Mouse (Mus musculus) forebrain, embryonic 11.5 days (tissue): ENCODE results near the gene Cpne2. TPM values are rescaled to one million over a fixed set of nuclear protein-coding genes. Genes with fewer than 3 reads are reported as not detected.

Source experiments
- ATAC-seq: fragments of 200-750 bp; cut with Nextera tagmentation; replicated peaks from 2 replicates; pipeline ENCODE4 v1.8.0; 2017; ENCODE audit warnings: moderate TSS enrichment; ENCODE audit not compliant: low FRiP score
- DNase-seq: peaks from one replicate; pipeline ENCODE4 v3.0.0-alpha.2; 2017; ENCODE audit warnings: low spot score
- H3K27ac ChIP-seq: fragments of 300-500 bp; sonication (generic); 2 replicates; pipeline ENCODE4 v1.5.1; 2014; ENCODE audit warnings: low read depth, low read length
- H3K27me3 ChIP-seq: fragments of 300-500 bp; sonication (generic); 2 replicates; pipeline ENCODE4 v1.6.1; 2014; ENCODE audit warnings: mild to moderate bottlenecking, low read length, mixed read lengths; ENCODE audit not compliant: control insufficient read depth, insufficient read depth
- H3K36me3 ChIP-seq: fragments of 300-500 bp; sonication (generic); 2 replicates; pipeline ENCODE4 v1.6.1; 2014; ENCODE audit warnings: mild to moderate bottlenecking, low read length, moderate library complexity, mixed read lengths; ENCODE audit not compliant: control insufficient read depth, insufficient read depth
- H3K4me1 ChIP-seq: fragments of 300-500 bp; sonication (generic); replicated peaks from 2 replicates; pipeline ENCODE4 v1.6.1; 2014; ENCODE audit warnings: low read length, mixed read lengths; ENCODE audit not compliant: control insufficient read depth, insufficient read depth
- H3K4me2 ChIP-seq: fragments of 300-500 bp; sonication (generic); 2 replicates; pipeline ENCODE4 v1.6.1; 2014; ENCODE audit warnings: low read depth, mild to moderate bottlenecking, low read length, moderate library complexity, mixed read lengths; ENCODE audit not compliant: severe bottlenecking
- H3K4me3 ChIP-seq: fragments of 300-500 bp; sonication (generic); 2 replicates; pipeline ENCODE4 v1.5.1; 2014; ENCODE audit warnings: low read depth, low read length
- H3K9ac ChIP-seq: fragments of 300-500 bp; sonication (generic); 2 replicates; pipeline ENCODE4 v1.6.1; 2014; ENCODE audit warnings: low read length
- H3K9me3 ChIP-seq: fragments of 300-500 bp; sonication (generic); 2 replicates; pipeline ENCODE4 v1.6.1; 2016; ENCODE audit warnings: low read length, mixed read lengths; ENCODE audit not compliant: control insufficient read depth
- WGBS: fragments of 180-500 bp; shearing (Covaris S2); extraction: QIAGEN DNeasy Blood & Tissue Kit; methylation state at CpG from one replicate; pipeline ENCODE4 v1.1.7; 2014; 5-methylcytosine and 5-hydroxymethylcytosine counted together
- polyA plus RNA-seq: library from polyadenylated mRNA; unstranded; fragments of >200 nt; fragmentation: Nextera tagmentation; extraction: Ambion mirVana; gene quantifications from 2 replicates; pipeline ENCODE4 v1.2.1, GENCODE M21; 2014

Cpne2 gene
- polyA plus RNA-seq, 1 experiment from 2014 or later = 23.1 TPM

DNA sequence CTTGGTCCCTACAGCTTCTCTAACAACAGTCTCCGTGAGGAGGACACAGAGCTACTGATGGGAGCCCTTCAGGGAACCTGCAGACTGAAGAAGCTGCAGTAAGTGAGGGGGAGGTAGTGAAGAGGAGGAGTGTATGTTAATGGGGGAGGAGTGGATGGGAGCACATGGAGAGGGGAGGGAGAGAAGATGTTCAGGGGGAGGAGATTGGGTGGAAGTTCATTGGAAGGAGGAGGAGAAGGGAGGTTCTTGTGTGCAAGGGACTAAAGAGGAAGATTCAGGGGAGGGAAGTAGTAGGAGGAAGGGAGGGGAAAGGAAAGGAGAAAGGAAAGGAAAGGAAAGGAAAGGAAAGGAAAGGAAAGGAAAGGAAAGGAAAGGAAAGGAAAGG, 16.6 kb upstream of the Cpne2 start:
- H3K36me3 ChIP-seq = no peaks in the 10 kb centered on the region
- H3K4me2 ChIP-seq = no peak overlapping the region
- H3K9me3 ChIP-seq = no peaks in the 10 kb centered on the region
- no peaks in the 10 kb centered on the region for H3K27me3 ChIP-seq
- no peak overlapping the region for H3K4me3 ChIP-seq
- ATAC-seq (no peak), DNase-seq (no peak)
- no peak overlapping the region for H3K9ac ChIP-seq
- H3K4me1 ChIP-seq = no peaks in the 10 kb centered on the region
- no peak overlapping the region for H3K27ac ChIP-seq
- WGBS = 14% methylated on average over 1 of the region's 1 CpGs

DNA sequence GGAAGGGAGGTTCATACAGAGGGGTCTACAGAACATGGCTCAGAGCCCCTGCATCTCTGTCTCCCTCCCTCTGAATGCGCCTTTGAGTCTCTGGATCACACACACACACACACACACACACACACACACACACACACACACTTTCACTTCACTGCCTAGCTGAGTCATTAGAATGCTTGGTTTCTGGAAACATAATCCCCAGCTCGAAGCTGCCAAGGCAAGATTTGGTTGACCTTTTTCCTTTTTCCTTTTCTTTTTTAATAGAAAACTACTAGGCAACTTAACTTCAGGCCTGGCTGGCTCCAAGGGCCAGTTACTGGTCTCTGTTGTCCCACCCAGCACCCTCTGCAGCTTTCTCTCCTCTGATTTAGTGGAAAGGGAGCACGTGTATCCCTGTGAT, 16.0 kb upstream of the Cpne2 start:
- Histone ChIP-seq H3K4me1 (no peaks in the 10 kb centered on the region), H3K9me3 (no peaks in the 10 kb centered on the region), H3K4me3 (no peak overlapping the region), H3K27ac (no peak overlapping the region), H3K4me2 (no peak overlapping the region), H3K36me3 (no peaks in the 10 kb centered on the region), H3K9ac (no peak overlapping the region), H3K27me3 (no peaks in the 10 kb centered on the region)
- DNase-seq = no peak
- 77% methylated on average over 3 of the region's 3 CpGs for WGBS
- ATAC-seq = no peak

DNA sequence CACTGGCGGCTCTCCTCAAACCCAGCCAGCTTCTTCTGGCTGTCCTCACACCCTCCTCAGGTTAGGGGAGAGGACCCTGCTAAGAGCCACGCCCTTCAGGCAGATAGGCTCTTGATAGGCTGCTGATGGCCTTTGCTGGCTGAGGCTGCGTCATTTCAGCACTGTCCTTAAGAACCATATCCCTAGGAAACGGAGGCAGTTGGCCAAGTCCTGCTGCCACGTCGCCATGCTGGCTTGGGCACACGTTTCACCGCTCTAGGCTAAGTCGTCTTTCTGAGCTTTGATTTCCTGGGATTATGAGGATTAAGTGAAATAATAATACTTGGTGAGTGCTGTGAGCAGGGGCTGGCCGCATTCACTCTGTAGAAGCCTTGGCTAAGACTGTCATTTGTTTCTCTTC, 14.5 kb upstream of the Cpne2 start:
- H3K4me3 ChIP-seq = no peak overlapping the region
- 82% methylated on average over 10 of the region's 10 CpGs for WGBS
- no peak for DNase-seq
- H3K4me2 ChIP-seq = no peak overlapping the region
- no peaks in the 10 kb centered on the region for H3K9me3 ChIP-seq
- no peaks in the 10 kb centered on the region for H3K4me1 ChIP-seq
- no peaks in the 10 kb centered on the region for H3K27me3 ChIP-seq
- H3K27ac ChIP-seq = no peak overlapping the region
- no peaks in the 10 kb centered on the region for H3K36me3 ChIP-seq
- ATAC-seq = no peak
- no peak overlapping the region for H3K9ac ChIP-seq

DNA sequence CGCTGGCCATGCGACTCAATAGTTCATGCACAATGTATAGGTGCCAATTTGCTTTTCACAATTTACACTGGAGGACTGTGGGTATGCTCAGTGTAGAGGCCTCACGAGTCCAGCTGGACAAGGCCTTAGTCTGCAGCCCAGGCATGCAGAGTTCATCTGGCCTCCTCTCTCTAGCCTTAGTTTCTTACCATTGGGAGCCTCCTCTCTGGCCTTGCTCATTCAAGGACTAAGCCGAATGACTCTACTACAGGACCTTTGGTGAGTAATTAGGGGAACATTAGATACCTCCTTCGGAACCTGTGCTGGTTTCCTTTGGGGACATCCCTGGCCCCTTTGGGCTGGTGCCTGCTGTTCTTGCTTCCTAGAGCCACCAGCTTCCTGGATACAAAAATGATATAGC, 13.8 kb upstream of the Cpne2 start:
- WGBS = 95% methylated on average over 5 of the region's 5 CpGs
- DNase-seq (no peak), ATAC-seq (no peak)
- no peaks in the 10 kb centered on the region for H3K4me1 ChIP-seq
- no peaks in the 10 kb centered on the region for H3K9me3 ChIP-seq
- H3K27ac ChIP-seq = no peak overlapping the region
- no peak overlapping the region for H3K4me2 ChIP-seq
- no peak overlapping the region for H3K4me3 ChIP-seq
- H3K27me3 ChIP-seq = no peaks in the 10 kb centered on the region
- no peak overlapping the region for H3K9ac ChIP-seq
- no peaks in the 10 kb centered on the region for H3K36me3 ChIP-seq

DNA sequence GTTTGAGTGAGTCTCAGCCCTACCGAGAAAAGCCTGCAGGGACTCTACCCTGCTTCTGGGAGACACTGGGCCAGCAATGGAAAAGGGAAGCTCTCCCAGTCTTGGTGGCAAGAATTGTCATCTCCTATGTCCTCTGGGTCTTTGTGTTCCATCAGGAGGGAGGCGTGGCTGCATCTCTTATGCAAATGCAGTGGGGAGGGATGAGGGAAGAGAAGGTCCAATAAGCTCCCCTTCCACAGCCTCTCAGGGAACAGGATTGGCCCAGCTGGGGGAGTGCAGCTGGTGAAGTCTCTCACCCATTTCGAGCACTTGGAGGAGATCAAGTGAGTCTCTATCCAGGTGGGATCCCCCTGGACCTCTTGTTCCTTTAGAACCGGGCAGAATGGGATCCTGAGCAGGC, 11.3 kb upstream of the Cpne2 start:
- H3K4me2 ChIP-seq = no peak overlapping the region
- no peak overlapping the region for H3K4me3 ChIP-seq
- WGBS = 57% methylated on average over 4 of the region's 4 CpGs
- no peaks in the 10 kb centered on the region for H3K27me3 ChIP-seq
- H3K4me1 ChIP-seq = no peaks in the 10 kb centered on the region
- no peaks in the 10 kb centered on the region for H3K36me3 ChIP-seq
- DNase-seq (no peak), ATAC-seq (no peak)
- no peaks in the 10 kb centered on the region for H3K9me3 ChIP-seq
- H3K27ac ChIP-seq = no peak overlapping the region
- H3K9ac ChIP-seq = no peak overlapping the region

DNA sequence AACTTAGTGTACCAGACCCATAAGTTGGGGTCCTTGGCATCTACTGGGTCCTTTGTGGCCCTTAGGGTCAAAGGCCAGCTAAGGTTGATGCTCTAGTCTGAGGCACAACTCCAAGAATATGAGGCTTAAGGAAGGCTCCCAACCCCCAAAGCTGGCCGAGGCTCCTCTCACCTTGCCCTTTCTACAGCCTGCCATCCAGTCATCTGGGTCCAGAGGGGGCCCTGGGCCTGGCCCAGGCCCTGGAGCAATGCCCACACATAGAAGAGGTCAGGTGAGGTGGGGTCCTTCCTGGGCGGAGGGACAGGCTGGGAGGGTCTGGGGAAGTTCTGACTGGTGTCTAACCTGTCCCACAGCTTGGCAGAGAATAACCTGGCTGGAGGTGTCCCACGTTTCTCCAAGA, 10.3 kb upstream of the Cpne2 start:
- ATAC-seq (no peak), DNase-seq (no peak)
- Histone ChIP-seq H3K36me3 (no peaks in the 10 kb centered on the region), H3K4me1 (no peaks in the 10 kb centered on the region), H3K9ac (no peak overlapping the region), H3K27ac (no peak overlapping the region), H3K4me2 (no peak overlapping the region), H3K9me3 (no peaks in the 10 kb centered on the region), H3K4me3 (no peak overlapping the region), H3K27me3 (no peaks in the 10 kb centered on the region)
- WGBS = 78% methylated on average over 3 of the region's 3 CpGs

DNA sequence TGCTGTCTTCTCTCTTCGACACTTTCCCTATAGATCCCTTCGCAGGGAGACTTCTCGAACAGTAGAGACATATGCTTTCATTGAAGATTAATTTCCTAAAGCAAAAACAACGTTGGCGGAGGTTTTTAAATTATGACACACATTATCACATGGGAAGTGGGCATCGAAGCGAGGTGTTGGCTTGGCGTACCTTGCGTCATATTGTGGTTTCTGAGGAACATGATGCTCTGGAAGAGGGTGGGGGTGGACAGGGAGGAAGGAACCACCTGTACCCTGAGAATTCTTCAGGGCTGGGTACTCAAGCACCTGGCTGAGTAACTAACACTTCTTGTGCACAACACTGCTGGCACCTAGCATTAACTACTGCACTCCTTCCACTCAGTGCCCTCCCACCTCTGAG, 8.2 kb upstream of the Cpne2 start:
- DNase-seq (no peak), ATAC-seq (no peak)
- no peaks in the 10 kb centered on the region for H3K4me1 ChIP-seq
- H3K27ac ChIP-seq = no peak overlapping the region
- no peaks in the 10 kb centered on the region for H3K36me3 ChIP-seq
- no peaks in the 10 kb centered on the region for H3K27me3 ChIP-seq
- 88% methylated on average over 9 of the region's 9 CpGs for WGBS
- H3K9ac ChIP-seq = no peak overlapping the region
- no peak overlapping the region for H3K4me3 ChIP-seq
- H3K9me3 ChIP-seq = no peaks in the 10 kb centered on the region
- H3K4me2 ChIP-seq = no peak overlapping the region

DNA sequence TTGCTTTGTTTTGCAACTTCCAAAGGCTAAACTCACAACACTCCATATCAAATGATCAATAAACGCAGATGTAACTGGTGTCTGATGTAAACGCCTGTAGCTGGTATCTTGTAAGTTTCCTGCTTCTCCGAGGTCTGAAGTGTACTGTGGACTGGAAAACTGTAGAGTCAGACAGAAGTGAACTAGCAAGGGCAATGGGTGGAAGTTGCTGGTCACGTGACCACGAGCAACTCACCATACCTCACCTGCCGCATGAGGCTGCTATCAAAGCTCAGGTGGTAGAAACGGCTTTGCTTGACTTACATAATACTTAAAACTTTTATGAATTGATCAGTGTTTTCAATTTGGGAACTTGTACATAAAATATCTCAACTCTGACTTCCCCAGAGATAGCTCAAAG, 5.6 kb upstream of the Cpne2 start:
- Histone ChIP-seq H3K27me3 (no peaks in the 10 kb centered on the region; the same call in 1 of the 2 replicates), H3K4me3 (no peak overlapping the region), H3K27ac (no peak overlapping the region), H3K9ac (no peak overlapping the region), H3K4me1 (peaks cover 3% of the 10 kb centered on the region), H3K36me3 (no peaks in the 10 kb centered on the region), H3K9me3 (no peaks in the 10 kb centered on the region), H3K4me2 (no peak overlapping the region)
- no peak for DNase-seq
- WGBS = 89% methylated on average over 7 of the region's 7 CpGs
- ATAC-seq = no peak

DNA sequence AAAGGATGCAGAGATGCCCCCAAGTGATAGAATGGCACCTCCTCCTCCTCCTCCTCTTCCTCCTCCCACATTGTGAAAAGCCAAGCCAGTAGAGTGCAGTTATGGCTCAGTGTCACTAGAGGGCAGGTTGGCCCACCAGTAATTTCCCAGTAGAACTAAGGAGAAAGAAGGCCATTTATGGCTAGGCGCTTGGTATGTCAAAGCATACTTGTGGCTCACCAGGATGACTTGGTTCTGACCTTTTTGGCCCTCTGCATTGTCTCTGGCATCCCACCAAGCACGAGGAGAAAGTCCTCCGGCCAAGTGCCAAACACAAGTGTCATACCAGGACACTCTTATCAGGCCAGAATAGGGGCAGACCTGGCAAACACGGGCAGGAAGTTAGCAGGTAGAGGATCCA, 4.5 kb upstream of the Cpne2 start:
- no peaks in the 10 kb centered on the region for H3K36me3 ChIP-seq
- peaks cover 5% of the 10 kb centered on the region for H3K4me1 ChIP-seq
- no peak overlapping the region for H3K9ac ChIP-seq
- no peaks in the 10 kb centered on the region for H3K9me3 ChIP-seq
- DNase-seq (peak; percentile 68), ATAC-seq (no peak)
- WGBS = 40% methylated on average over 4 of the region's 4 CpGs
- H3K4me2 ChIP-seq = no peak overlapping the region
- peaks cover 2% of the 10 kb centered on the region for H3K27me3 ChIP-seq
- H3K27ac ChIP-seq = no peak overlapping the region
- no peak overlapping the region for H3K4me3 ChIP-seq
